Mouse (Mus musculus): Measurements from ENCODE around the gene Rd3.

DNA sequence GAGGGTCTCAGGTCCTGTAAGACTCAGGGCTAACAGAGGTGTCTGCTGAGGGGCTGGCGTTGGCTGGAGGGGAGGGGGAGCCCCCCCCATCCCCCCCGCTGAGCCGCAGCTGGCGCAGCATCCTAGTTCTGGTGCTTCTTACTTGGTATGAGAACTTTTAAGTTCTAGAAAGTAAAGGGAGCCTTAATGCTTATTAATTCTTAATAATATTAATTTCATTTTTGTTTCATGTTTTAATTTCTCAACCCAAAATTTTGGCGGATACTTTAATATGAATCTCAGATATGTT is 10.3 kb downstream of the Rd3 start:
- TF ChIP-seq CEBPB (IDR thresholded peaks at IDR 0.05; ENCODE audit: insufficient read depth, poor library complexity, severe bottlenecking): no peak
- no peak for TF ChIP-seq POLR2A (IDR thresholded peaks at IDR 0.05; ENCODE audit: insufficient read length, low read depth)
- no peak for TF ChIP-seq MAX (IDR thresholded peaks at IDR 0.05; ENCODE audit: low read depth)
- TF ChIP-seq POLR2AphosphoS2 (IDR thresholded peaks at IDR 0.05; ENCODE audit: insufficient read length, low read depth): no peak
- TF ChIP-seq MYOG (IDR thresholded peaks at IDR 0.05; ENCODE audit: control insufficient read depth in 1 of 3, insufficient read depth in 1 of 3, insufficient read length in 2 of 3, low read depth in 2 of 3): no peak
- TF ChIP-seq USF1 (IDR thresholded peaks at IDR 0.05; ENCODE audit: low read depth): no peak
- TF ChIP-seq TCF12 (IDR thresholded peaks at IDR 0.05; ENCODE audit: insufficient read depth, poor library complexity, severe bottlenecking): no peak
- TF ChIP-seq TCF3 (IDR thresholded peaks at IDR 0.05; ENCODE audit: insufficient read length, low read depth): no peak

Measured in myocyte (in vitro differentiated cells).